Mouse (Mus musculus) liver, embryonic 14.5 days (tissue): Measurements from ENCODE around the gene Gnpnat1. TPM values are rescaled to one million over a fixed set of nuclear protein-coding genes. Genes with fewer than 3 reads are reported as not detected.

Experiments
- ATAC-seq: fragments of 200-750 bp; cut with Nextera tagmentation; 2 replicates; pipeline ENCODE4 v1.8.0; 2017; ENCODE audit warnings: moderate number of reproducible peaks, mild to moderate bottlenecking, moderate library complexity; ENCODE audit not compliant: insufficient read depth
- DNase-seq, 3 experiments: peaks; one replicate each; pipeline ENCODE4 v3.0.0-alpha.2; 2012 to 2013; ENCODE audit warnings: low read depth in 3 of 3, low spot score in 3 of 3
- H3K27ac ChIP-seq: fragments of 300-500 bp; sonication (generic); 2 replicates; pipeline ENCODE4 v1.5.1; 2014; ENCODE audit warnings: moderate library complexity, mild to moderate bottlenecking, control low read depth, inconsistent platforms
- H3K27me3 ChIP-seq: fragments of 300-500 bp; sonication (generic); 2 replicates; pipeline ENCODE4 v1.6.1; 2014; ENCODE audit warnings: mild to moderate bottlenecking, low read length, moderate library complexity; ENCODE audit not compliant: control insufficient read depth, insufficient read depth
- H3K36me3 ChIP-seq: fragments of 300-500 bp; sonication (generic); replicated peaks from 2 replicates; pipeline ENCODE4 v1.6.1; 2014; ENCODE audit warnings: low read depth; ENCODE audit not compliant: control insufficient read depth, insufficient read depth
- H3K4me1 ChIP-seq, 2 experiments: fragments of 200-500 bp in 1 of 2; fragments of 300-500 bp in 1 of 2; sonication (generic) in 1 of 2; replicated peaks; 2 replicates each; pipeline ENCODE4 v1.6.1; 2012 to 2014; ENCODE audit warnings: antibody characterized with exemption in 1 of 2, inconsistent platforms in 1 of 2, low read length in 1 of 2; ENCODE audit not compliant: control insufficient read depth in 2 of 2, insufficient read depth in 2 of 2
- H3K4me2 ChIP-seq: fragments of 300-500 bp; sonication (generic); 2 replicates; pipeline ENCODE4 v1.6.1; 2014; ENCODE audit warnings: low read depth, mild to moderate bottlenecking, control low read depth, moderate library complexity
- H3K4me3 ChIP-seq, 2 experiments: fragments of 200-500 bp in 1 of 2; fragments of 300-500 bp in 1 of 2; sonication (generic) in 1 of 2; 2 replicates each; pipeline ENCODE4 v1.5.1; 2012 to 2014; ENCODE audit warnings: low read depth in 2 of 2, low read length in 2 of 2, mild to moderate bottlenecking in 2 of 2, control low read depth in 1 of 2, inconsistent platforms in 1 of 2, moderate library complexity in 1 of 2; ENCODE audit not compliant: insufficient read depth in 1 of 2
- H3K9ac ChIP-seq: fragments of 300-500 bp; sonication (generic); replicated peaks from 2 replicates; pipeline ENCODE4 v1.6.1; 2014; ENCODE audit warnings: mild to moderate bottlenecking, control low read depth, moderate library complexity
- H3K9me3 ChIP-seq: fragments of 300-500 bp; sonication (generic); 2 replicates; pipeline ENCODE4 v1.6.1; 2016; ENCODE audit warnings: low read length, mixed read lengths; ENCODE audit not compliant: control insufficient read depth
- CTCF ChIP-seq: IDR thresholded peaks from 2 replicates; pipeline ENCODE4 v1.5.1; 2016; ENCODE audit warnings: antibody characterized with exemption, low read depth, control low read depth
- EP300 ChIP-seq: IDR thresholded peaks from 2 replicates; pipeline ENCODE4 v1.6.1; 2016; ENCODE audit warnings: antibody characterized with exemption, low read depth
- WGBS: fragments of 180-500 bp; shearing (Covaris S2); extraction: QIAGEN DNeasy Blood & Tissue Kit; methylation state at CpG from one replicate; pipeline ENCODE4 v1.1.7; 2014; ENCODE audit not compliant: insufficient replicate concordance; 5-methylcytosine and 5-hydroxymethylcytosine counted together
- microRNA-seq: library from miRNA; unstranded; fragments of <30 nt; microRNA quantifications from one replicate; pipeline ENCODE4, GENCODE M21; 2016
- polyA plus RNA-seq, 2 experiments: library from polyadenylated mRNA; depleted of rRNA in 1 of 2; stranded (reverse) in 1 of 2; unstranded in 1 of 2; fragments of >200 nt; fragmentation: Nextera tagmentation in 1 of 2; extraction: Ambion mirVana in 1 of 2; gene quantifications; 2 replicates each; pipeline versions ENCODE4 v1.2.1 to v1.2.3; 2012 to 2014

Gene Gnpnat1
- polyA plus RNA-seq, 2 experiments, result 8.9 to 31.0 TPM

- peak; percentile 3; the same call in 1 of the 2 replicates for ATAC-seq
- TF ChIP-seq EP300 (no peak), CTCF (no peak)
- DNase-seq, result no peak
- Histone ChIP-seq H3K27me3 (no peaks in the 10 kb centered on the region), H3K36me3 (peaks cover 27% of the 10 kb centered on the region), H3K27ac (peak overlapping the region; percentile 21), H3K9me3 (no peaks in the 10 kb centered on the region), H3K4me3 (peak overlapping the region; percentile 42 to 91), H3K4me1 (peaks cover 16 to 20% of the 10 kb centered on the region in 2 experiments), H3K9ac (peak overlapping the region; percentile 23; the same call in 1 of the 2 replicates), H3K4me2 (peak overlapping the region; percentile 66)
- 12% methylated on average over 8 of the region's 8 CpGs for WGBS
Measured at GRCm38 (mm10) chr14:45329018-45329588, 75.6 kb downstream of the Gnpnat1 start.

- H3K27ac ChIP-seq, result no peak overlapping the region
- no peak overlapping the region for H3K4me3 ChIP-seq
Measured at GRCm38 (mm10) chr14:45328072-45328713, 76.5 kb downstream of the Gnpnat1 start.

More at GRCm38 (mm10) chr14:45328072-45328713, 76.5 kb downstream of the Gnpnat1 start:
- no peak for ATAC-seq
- Histone ChIP-seq H3K36me3 (peaks cover 22% of the 10 kb centered on the region), H3K4me1 (peaks cover 16 to 20% of the 10 kb centered on the region in 2 experiments), H3K9ac (no peak overlapping the region), H3K4me2 (no peak overlapping the region; the same call in 1 of the 2 replicates), H3K9me3 (no peaks in the 10 kb centered on the region), H3K27me3 (no peaks in the 10 kb centered on the region)
- TF ChIP-seq CTCF (no peak), EP300 (no peak)
- DNase-seq, result no peak
- WGBS, result 57% methylated on average over 4 of the region's 4 CpGs

Small RNA genes lying within 50 kb of the gene (microRNA-seq; reads per million reads assigned to microRNA genes)
- not detected for gene Gm25353

Other genes with a start within 250 kb of the Gnpnat1 start
- 0.25 and 0.41 TPM in 2 replicates for gene Gpr137c, start 185.2 kb downstream of the Gnpnat1 start, polyA plus RNA-seq (2012; rRNA removed)
- 0.24 and 0.37 TPM in 2 replicates for gene Gpr137c, start 185.2 kb downstream of the Gnpnat1 start, polyA plus RNA-seq (2014; fragmentation: Nextera tagmentation; extraction: Ambion mirVana)
- gene Txndc16, start 184.6 kb downstream of the Gnpnat1 start, polyA plus RNA-seq (2012; rRNA removed), result 0.49 and 0.76 TPM in 2 replicates
- 1.5 and 1.6 TPM in 2 replicates for gene Txndc16, start 184.6 kb downstream of the Gnpnat1 start, polyA plus RNA-seq (2014; fragmentation: Nextera tagmentation; extraction: Ambion mirVana)
- 10.2 and 12.1 TPM in 2 replicates for gene Ero1l, start 86.1 kb downstream of the Gnpnat1 start, polyA plus RNA-seq (2012; rRNA removed)
- 25.6 and 30.4 TPM in 2 replicates for gene Ero1l, start 86.1 kb downstream of the Gnpnat1 start, polyA plus RNA-seq (2014; fragmentation: Nextera tagmentation; extraction: Ambion mirVana)
- 29.4 and 58.1 TPM in 2 replicates for gene Psmc6, start 75.1 kb downstream of the Gnpnat1 start, polyA plus RNA-seq (2012; rRNA removed)
- gene Psmc6, start 75.1 kb downstream of the Gnpnat1 start, polyA plus RNA-seq (2014; fragmentation: Nextera tagmentation; extraction: Ambion mirVana), result 113 and 115 TPM in 2 replicates
- gene Styx, start 53.8 kb downstream of the Gnpnat1 start, polyA plus RNA-seq (2012; rRNA removed), result 2.4 and 3.8 TPM in 2 replicates
- gene Styx, start 53.8 kb downstream of the Gnpnat1 start, polyA plus RNA-seq (2014; fragmentation: Nextera tagmentation; extraction: Ambion mirVana), result 15.5 and 21.3 TPM in 2 replicates
- 10.1 and 13.6 TPM in 2 replicates for gene Fermt2, start 125.2 kb upstream of the Gnpnat1 start, polyA plus RNA-seq (2012; rRNA removed)
- gene Fermt2, start 125.2 kb upstream of the Gnpnat1 start, polyA plus RNA-seq (2014; fragmentation: Nextera tagmentation; extraction: Ambion mirVana), result 23.8 and 25.5 TPM in 2 replicates